Mouse (Mus musculus) adrenal gland, postnatal 36 days (tissue): Measurements from ENCODE around the gene Gsc2. TPM values are rescaled to one million over a fixed set of nuclear protein-coding genes. Genes with fewer than 3 reads are reported as not detected.

Source experiments
- DNase-seq, 2 experiments: peaks; one replicate each; pipeline ENCODE4 v3.0.0; 2021; ENCODE audit warnings: mixed read lengths in 1 of 2
- total RNA-seq, 2 experiments: library from RNA; stranded (reverse); gene quantifications; 2 replicates each; pipeline ENCODE4 v1.2.3; 2021

Gene Gsc2
- total RNA-seq, 2 experiments from 2014 or later, result not detected

DNA sequence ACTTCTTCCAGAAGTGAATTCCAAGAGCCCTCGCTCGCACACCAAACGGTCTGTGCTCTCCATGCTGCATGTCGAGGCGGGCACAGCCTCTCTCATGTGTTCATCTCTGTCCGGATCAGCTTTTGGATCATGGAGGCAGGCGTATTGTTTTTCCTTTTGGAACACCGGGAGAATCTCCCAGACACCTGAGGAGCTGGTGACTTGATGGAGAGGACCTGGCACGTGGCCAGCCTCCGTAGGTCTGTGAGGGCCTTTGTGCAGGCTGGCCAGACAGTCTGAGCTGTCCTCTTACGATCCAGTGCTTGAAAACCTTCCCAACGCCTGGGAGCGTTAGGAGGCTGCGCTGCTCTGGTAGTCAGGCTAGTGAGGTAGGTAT, 7.3 kb upstream of the Gsc2 start:
- peak in 1 of 2 experiments; percentile 44 for DNase-seq

DNA sequence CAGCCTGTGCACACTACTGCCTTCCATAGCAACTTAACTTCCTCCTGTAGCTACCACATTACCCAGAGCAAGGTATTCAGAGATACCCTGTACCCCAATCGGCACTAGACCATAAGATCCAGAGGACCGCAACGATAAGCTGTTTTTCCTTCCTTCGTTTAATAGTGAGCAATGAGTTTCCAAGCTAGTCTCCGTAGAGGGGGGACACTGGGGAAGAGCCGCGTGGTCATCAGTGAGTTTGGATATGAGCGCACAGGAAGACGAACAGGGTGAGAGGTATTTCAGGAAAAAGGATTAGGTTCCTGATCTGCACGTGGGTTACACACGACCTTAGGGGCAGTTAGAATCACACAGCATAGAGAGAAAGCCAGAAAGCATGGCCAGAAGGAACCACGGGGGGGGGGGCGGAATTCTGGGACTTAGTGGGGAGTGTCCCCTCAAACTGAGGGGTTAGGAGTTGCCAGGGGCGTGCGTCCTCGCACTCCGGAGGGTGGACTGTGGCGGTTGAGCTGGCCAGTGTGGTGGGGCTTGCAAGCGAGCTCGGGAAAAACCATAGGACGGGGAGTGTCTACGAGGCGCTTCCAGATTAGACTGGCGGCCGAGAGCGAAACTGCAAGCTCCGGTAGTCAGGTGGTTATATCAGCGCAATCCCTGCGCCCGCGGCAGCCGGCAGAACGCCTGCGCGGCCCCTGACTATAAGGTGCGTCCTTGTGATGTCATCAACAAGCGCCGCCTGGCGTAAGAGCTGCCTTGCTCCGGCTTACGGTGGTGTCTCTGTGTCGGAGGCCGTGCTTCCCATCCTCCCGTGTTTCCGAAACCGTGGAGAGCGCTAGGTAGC, 6.7 kb upstream of the Gsc2 start:
- DNase-seq, result peak; percentile 95 to 96

DNA sequence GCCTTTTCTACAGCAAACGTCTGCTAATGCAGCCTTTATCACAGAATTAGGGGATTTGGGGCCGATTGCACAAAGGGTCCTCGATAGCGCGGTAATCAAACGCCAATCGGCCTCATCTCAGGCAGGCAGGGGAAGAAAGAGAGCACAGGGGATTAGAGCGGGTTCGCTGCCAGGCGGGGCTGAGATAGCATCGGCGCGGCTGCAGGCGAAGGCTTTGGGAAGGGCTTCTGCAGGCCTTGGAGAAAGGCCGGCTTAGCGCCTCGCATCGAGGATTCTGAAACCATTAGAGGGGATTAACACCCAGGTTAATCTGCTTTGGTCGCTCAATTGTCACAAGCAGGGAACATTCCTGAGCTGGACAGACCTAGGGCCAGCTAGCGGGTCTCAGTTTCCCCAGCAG, 5.7 kb upstream of the Gsc2 start:
- no peak for DNase-seq

DNA sequence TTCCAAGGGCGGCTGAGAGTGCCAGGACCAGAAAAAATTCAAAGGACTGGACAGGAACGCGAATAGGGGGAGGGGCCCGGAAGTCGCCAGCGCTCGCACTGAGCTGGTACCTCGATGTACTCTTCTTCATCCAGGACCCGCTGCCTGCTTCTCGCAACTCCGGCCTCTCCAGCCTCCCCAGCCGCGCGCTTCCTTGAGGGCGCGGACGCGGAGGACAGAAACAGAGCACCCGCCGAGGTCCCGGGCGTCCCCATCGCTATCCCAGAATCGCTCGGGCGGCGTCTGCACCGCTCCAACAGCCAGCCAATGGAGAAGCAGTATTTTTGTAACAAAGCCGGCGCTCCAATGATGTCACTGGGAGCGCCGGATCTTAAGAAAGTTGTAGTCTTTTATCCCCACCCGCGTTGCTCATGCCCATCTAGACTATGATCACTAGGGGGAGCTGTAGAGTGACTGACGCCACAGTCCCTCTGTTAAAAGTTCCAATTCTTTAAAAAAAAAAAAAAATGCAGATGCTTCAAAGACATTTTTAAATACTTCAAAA, 3.7 kb downstream of the Gsc2 start, which contains the start of gene Ess2:
Gene Ess2, minus strand, starts transcription at position 297 of the 544 bp plus-strand sequence.
- peak; percentile 91 for DNase-seq

DNA sequence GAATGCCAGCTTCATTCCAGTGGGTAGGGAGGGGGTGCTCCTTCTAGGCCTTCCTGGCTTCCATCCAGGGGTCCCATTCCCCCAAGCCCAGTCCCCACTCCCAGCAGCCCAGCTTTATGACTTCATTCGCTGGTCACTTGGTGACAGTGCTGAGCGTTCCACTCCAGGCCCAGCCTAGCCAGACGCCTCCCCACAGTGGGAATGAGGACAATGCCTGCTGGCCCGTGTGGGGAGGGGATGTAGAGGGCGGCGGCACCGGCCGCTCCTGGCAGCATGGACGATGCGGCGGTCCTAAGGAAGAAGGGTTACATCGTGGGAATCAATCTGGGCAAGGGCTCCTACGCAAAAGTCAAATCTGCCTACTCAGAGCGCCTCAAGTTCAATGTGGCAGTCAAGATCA, 16.4 kb downstream of the Gsc2 start, which contains the start of the genes Dgcr2 and Tssk2:
Gene Dgcr2, minus strand, starts transcription at position 101 of the 400 bp plus-strand sequence.
Gene Tssk2, plus strand, starts transcription at position 176 of the 400 bp plus-strand sequence.
- DNase-seq, result no peak

DNA sequence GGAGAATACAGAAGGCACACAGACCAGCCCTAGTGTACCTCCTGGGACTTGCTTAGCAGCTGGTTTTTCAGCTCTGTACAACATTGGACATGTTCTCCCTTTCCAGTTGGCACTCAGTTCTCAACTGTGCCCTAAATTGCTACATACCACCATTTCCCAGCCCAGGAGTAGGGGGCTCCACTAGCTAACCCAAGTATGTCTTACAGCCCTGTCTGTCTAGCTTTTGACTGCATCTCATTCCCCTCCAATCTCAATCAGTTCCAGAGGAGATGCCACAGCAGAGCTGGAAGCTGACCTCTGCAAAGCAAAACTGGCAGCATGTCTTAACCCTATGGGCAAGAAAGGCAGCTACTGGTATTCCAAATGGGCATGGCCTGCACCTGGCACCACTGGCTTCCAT, 18.8 kb downstream of the Gsc2 start:
- DNase-seq, result no peak

DNA sequence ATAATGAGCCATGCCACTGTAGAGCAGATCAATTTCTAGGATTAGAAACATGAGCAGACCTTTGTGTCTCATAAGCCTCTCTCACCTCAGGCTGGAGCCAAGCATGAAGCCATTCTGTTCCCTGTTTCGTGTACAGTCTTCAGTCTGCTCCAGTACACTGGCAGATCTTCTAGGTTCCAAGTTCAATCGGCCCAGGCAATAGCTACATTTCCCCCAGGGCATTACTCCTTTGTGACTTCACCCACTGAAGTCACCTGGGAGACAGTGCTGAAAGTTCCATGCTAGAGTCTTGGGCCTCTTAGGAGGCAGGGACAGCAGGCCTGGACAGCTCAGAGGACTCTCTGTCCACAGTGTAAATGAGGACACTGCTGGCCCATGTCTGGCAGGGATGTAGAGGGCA, 20.9 kb downstream of the Gsc2 start, which contains the start of gene Tssk1:
Gene Tssk1, plus strand, starts transcription at position 301 of the 400 bp plus-strand sequence.
- DNase-seq, result no peak

DNA sequence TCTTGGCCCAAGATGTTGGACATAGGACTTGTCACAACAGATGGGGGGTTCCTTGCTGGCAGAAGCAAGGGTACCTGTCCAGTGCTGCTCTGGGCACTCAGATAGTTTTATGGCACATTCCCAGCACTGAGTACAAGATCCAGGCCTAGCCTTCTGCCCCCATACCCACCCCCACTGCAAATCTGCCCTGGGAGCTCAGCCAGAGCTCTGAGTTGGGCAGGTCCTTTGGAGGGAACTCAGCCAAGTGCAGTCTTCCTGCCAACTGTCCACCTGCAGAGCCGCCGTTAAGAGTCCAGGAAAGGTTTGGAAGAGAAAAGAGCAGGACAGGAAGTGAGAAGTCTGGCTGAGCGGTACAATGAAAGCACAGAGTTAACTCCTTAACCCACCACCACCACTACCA, 22.3 kb downstream of the Gsc2 start:
- DNase-seq, result peak in 1 of 2 experiments; percentile 48

DNA sequence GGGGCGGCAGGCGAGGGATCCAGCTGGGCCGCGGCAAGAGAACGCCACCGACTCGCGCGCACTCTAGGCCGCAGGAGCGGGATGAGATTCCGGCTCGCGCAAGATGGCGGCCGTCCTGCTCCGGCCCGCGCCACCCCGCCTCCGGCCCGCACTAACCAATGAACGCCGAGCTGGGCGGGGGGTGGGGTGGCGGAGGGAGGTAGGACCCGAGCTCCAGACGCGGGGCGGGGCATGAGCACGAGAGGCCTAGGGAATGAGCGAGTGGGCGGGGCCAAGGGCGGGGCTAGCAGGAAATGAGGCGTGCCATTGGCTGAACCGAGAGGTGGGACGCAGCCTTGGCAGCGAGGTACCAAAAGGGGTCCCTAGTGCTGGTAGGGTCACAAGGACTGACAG, 23.3 kb downstream of the Gsc2 start, which contains the start of gene Gm20518:
Gene Gm20518, minus strand, starts transcription at position 105 of the 393 bp plus-strand sequence.
- peak; percentile 99 to 100 for DNase-seq

DNA sequence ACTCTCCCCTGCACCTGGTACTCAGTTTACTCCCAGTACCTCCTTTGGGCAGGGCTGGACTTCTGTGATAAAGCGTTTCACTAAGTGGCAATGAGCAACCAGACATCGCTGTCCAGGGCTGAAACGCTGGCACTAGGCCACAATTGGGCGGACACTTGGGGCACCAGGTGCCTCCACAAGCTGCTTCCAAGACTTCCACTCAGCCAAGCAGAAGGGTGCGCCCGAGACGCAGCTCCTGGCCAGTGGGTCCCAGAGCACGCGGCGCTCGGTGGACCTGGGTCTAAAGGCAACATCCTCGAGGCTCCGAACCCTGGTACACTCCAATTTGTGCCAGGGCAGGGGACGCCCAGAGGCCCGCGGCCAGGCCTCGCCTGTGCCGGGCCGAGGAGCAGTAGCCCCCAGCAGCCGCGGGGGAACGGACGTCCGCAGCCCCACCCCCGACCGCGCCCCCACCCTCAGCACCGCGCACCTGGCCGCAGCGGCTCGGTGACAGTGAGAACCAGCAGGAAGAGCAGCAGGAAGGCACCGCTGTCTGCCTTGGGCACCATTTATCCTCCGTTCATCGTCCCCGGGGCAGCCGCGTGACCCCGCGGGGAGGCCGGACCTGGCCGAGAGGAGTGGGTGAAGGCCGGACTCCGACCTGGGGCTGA, 23.8 kb downstream of the Gsc2 start:
- DNase-seq, result peak; percentile 89 to 91

DNA sequence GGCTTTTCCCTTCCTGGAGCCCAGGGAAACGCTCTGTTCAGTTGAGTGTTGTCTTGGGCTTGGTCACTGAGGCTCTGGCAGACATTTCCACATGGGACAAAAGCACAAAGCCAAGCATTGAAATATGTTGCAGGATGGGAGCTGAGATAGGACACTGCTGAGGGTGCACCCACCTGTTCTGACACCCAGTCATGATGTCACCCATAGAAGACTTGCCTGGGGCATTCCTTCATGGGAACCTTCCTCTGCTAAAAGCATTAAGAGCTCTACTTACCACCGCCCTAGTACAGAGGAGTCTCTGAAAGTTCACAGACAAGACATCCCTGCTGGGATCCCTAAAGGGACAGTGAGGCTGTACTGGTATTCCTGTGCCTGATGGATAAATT, 24.5 kb downstream of the Gsc2 start:
- no peak for DNase-seq

DNA sequence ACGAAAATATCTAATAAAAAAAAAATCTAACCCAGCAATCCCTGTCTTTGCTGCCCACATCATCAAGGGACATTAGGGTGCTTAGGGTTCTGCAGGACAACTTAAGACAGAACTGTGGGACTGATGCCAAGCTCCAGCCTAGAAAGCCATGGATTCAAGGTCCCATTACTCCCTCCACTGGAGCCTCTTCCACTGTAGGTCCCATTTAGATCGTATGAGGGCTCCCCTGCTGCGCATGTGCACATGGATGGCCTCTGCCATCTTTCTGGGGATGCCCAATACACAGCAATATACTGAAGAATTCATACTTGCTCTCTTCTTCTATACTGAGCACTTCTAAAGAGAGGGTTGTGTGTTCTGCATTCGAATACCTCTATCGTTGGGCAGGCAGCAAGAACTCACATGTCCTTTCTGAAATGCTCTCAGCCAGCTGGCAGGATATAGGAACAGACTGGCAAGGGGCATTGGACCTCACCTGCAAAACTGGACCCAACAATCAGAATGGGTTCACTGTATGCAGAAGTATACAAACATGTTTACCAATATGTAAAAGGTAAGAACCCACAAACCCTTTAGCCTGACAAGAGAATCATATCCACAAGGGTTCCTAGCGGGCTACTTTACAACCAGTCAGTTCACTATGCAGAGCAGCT, 25.0 kb downstream of the Gsc2 start:
- DNase-seq, result no peak

DNA sequence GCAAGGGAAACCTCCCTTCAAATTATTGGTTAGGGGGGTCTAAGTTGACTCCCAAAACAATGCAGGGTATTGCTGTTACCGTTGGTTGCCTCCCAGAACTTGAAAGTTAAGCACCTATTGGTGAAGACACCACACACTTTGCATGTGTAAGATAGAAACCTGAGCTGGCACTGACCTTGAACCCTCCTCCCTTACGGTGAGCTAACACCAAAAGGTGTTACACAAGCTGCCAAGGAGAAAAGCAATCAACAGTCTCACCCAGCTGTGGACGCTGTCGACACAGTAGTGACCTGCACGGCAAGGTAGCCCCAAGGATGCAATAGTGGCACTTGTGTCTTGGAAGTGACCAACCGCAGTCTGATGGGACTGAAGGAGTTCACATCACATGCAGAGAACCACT, 30.7 kb downstream of the Gsc2 start:
- no peak for DNase-seq

DNA sequence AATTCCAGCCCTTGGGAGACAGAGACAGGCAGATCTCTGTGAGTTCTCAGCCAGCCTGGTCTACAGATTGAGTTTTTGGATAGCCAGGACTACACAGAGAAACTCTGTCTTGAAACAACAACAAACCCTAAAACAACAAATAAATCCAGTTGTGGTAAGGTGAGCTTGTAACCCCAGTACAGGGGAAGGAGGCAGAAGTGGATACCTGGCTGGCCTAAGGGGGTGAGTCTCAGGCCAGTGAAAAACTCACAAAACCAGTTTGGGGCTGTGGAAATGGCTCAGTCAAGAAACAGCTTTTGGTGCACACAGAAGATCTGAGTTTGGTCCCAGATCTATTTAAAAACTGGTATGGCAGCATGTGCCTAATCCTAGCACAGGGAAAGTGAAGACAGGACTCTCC, 32.7 kb downstream of the Gsc2 start:
- DNase-seq, result no peak

DNA sequence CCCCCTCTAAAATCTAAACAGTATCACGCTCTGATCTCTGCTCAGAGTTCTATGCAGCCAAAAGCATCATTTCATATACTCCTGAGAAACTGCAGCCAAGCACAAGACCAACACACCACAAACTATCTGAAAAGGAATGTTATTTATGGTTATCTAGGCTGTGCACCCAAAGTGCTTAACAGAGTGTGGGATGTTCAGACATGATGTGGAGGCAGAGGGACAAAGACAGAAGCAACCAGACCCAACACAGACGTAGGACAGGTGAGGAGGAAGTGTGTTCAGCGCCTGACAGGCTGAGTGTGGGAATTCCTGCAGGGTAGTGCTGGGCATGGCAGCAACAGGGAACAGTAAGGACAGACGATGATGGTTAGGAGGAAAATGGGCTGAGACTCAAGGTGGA, 35.3 kb downstream of the Gsc2 start:
- no peak for DNase-seq

DNA sequence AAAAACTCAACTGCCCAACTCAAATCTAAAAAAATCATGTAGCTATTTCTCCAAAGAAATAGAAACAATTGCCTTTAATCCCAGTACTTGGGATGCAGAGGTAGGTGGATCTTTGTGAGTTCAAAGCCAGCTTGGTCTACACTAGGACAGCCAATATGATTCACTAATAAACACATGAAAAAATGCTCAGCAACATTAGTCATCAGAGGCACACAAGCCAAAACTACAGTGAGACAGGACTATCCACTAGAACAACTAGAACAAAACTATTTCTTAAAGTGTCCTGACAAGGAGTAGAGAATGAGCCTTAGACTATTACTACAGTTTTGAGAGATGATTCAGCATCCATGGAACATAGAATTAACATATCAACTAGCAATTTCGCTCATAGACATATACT, 38.8 kb downstream of the Gsc2 start:
- DNase-seq, result no peak

DNA sequence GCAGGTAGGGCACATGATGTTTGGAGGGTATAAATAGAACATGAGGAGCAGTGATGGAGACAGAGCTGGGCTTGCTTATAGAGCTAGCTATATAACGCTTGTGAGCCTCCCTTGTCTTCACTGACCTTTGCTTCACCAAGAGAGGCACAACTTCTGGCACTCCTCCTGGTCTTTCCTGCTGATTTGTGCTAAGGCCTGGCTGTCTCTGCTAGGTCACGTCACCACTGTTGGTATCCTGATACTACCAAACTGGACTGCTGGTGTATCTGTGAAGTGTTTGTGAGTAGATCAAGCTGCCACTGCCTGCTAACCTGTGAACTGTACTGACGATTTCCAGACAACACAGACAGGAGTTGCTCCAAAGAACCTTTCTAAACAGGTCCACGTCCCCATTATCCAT, 39.7 kb downstream of the Gsc2 start:
- DNase-seq, result no peak

DNA sequence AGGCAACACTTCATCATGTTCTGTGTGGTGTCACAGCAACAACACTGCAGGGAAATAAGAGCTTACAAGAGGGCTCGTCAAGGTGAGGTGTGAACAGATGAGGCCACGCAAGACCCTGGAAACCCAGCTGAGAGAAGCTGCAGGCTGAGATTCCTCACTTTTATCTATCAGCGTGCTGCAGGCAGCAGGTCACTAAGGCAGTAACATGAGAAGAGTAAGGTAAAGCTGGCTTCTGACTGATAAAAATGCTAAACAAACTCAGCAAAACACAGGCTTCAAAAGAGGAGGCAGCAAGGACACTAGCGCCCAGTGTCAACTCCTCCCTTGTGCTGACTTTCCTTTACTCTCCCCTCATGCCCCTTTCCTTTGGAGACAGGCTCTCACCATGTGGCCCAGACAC, 41.9 kb downstream of the Gsc2 start:
- no peak for DNase-seq

DNA sequence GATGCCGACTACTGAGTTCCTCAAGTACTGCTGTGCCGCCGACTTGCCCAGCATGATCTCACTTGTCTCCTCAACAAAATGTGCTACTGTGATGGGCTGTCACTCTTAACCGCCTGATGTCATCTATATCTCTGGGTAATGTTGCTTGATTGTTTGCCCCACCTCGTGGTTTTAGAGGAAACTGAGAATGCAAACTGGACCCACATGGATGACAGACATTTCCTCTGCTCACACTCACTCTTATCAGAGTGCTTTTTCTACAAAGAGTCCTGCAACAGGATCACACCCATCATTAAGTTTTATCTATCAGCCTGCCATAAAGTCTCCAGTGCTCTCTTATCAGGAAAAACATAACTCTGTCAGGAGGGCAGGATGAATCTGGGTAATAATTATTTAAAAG, 43.6 kb downstream of the Gsc2 start:
- no peak for DNase-seq

DNA sequence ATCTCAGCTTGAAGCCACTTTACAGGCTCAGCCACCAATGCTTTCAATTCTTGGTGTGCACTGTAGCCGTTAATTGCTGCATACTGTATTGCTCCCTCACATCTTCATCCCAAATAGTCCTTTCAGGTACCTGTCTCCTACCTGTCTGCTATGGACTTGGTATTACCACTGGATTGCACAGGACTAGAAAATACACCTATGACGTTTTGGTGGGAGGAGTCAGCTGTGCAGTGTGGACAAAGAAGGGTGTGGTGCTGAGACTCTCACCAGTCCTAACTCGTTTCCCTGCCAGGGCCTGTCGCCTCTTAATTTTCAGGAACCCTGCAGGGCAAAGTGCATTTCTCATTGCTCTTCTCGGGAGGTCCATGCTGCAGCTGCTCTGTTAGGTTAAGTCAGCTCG, 49.1 kb downstream of the Gsc2 start:
- no peak for DNase-seq

DNA sequence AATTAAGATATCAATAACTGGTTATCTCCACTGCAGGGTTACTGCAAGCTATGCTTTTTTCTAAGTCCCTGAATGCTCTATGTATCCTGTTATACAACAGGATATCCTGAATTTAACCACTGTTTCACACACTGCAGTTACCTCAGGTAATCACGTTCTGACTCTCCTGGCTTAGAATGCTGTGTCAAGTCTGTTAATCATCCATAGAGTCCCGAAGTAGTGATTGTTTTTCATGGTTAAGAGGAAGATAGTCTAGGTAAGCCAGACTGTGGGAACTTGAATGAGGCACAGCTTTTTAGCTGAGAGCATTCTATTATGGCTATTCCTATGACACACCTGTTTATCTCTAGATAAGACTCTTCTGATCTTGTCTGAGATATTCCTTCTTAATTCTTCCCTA, 49.6 kb downstream of the Gsc2 start:
- DNase-seq, result no peak
